Mouse (Mus musculus) hindbrain, embryonic 10.5 days (tissue): ENCODE data around the gene Olfr418. TPM values are rescaled to one million over a fixed set of nuclear protein-coding genes. Genes with fewer than 3 reads are reported as not detected.

Source experiments
- polyA plus RNA-seq: library from polyadenylated mRNA; unstranded; fragments of >200 nt; fragmentation: Nextera tagmentation; extraction: Ambion mirVana; gene quantifications from 2 replicates; pipeline ENCODE4 v1.2.1, GENCODE M21; 2016

Gene Olfr418
- polyA plus RNA-seq, 1 experiment from 2014 or later, result not detected

Other genes with a start within 250 kb of the Olfr418 start
- gene Olfr1408, start 128.6 kb upstream of the Olfr418 start, polyA plus RNA-seq, result not detected in 2 replicates
- gene Olfr1406, start 75.4 kb upstream of the Olfr418 start, polyA plus RNA-seq, result not detected in 2 replicates
- not detected in 2 replicates for gene Olfr218, start 68.2 kb upstream of the Olfr418 start, polyA plus RNA-seq
- gene Olfr1404, start 53.6 kb upstream of the Olfr418 start, polyA plus RNA-seq, result not detected in 2 replicates
- gene Fcer1a, start 38.8 kb upstream of the Olfr418 start, polyA plus RNA-seq, result not detected in 2 replicates
- not detected in 2 replicates for gene Mptx2, start 11.8 kb downstream of the Olfr418 start, polyA plus RNA-seq
- 2.3 and 2.4 TPM in 2 replicates for gene Ackr1, start 67.7 kb downstream of the Olfr418 start, polyA plus RNA-seq
- gene Aim2, start 84.9 kb downstream of the Olfr418 start, polyA plus RNA-seq, result 3.9 and 4.8 TPM in 2 replicates
- gene Cadm3, start 101.7 kb downstream of the Olfr418 start, polyA plus RNA-seq, result 3.9 and 17.7 TPM in 2 replicates
- gene Ifi206, start 225.0 kb downstream of the Olfr418 start, polyA plus RNA-seq, result not detected in 2 replicates